Mouse (Mus musculus): ENCODE results near the gene Arap1. TPM values are rescaled to one million over a fixed set of nuclear protein-coding genes. Genes with fewer than 3 reads are reported as not detected.

Arap1 gene
- polyA plus RNA-seq, 1 experiment from 2014 or later: 6.2 TPM

DNA sequence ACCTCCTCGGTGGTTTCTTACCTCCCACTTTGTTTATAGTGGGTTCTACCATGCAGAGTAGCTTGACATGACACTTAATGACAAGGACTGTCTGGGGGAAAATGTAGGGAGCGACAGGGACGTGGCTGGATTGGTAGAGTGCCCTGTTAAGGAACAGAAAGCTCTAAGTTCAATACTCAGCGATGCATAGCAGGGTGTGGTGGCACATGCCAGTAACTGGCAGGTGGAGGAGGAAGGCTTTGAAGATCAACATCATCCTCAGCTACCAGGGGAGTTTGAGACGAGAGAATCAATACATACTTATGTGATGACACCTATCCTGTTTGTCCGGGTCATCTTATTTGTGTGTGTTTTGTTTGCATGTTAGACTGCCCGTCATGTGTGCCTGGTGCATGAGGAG lies 21.8 kb downstream of the Arap1 start:
- Histone ChIP-seq H3K27ac (no peak overlapping the region), H3K4me3 (replicated peaks) (no peak overlapping the region), H3K4me2 (replicated peaks) (no peak overlapping the region), H3K4me1 (replicated peaks) (0 out of 2 replicates have a peak, but pooled peaks cover 4% of the 10 kb centered on the region), H3K9me3 (no peaks in the 10 kb centered on the region), H3K27me3 (no peaks in the 10 kb centered on the region), H3K9ac (replicated peaks) (no peak overlapping the region), H3K36me3 (no peaks in the 10 kb centered on the region)
- WGBS: 82% methylated on average over 7 of the region's 7 CpGs
- ATAC-seq: no peak

DNA sequence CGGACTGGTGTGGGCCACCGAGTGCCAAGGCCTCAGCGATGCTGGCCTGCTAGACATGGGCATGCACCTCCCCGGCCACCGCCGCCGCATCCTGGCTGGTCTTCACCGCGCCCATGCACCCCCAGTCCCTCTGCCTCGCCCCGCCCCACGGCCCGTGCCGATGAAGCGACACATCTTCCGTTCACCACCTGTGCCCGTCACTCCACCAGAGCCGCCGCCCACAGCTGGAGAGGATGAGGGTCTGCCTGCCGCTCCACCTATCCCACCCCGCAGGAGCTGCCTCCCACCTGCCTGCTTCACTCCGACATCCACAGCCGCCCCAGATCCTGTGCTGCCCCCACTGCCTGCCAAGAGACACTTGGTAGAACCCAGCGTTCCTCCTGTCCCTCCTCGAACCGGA lies 25.2 kb downstream of the Arap1 start:
- peaks cover 11% of the 10 kb centered on the region for H3K4me1 ChIP-seq (replicated peaks)
- no peaks in the 10 kb centered on the region for H3K9me3 ChIP-seq
- H3K36me3 ChIP-seq: no peaks in the 10 kb centered on the region
- no peak overlapping the region for H3K4me2 ChIP-seq (replicated peaks)
- ATAC-seq: peak; percentile 29; the same call in 1 of the 2 replicates
- no peak overlapping the region for H3K4me3 ChIP-seq (replicated peaks)
- 89% methylated on average over 26 of the region's 26 CpGs for WGBS
- no peak overlapping the region for H3K27ac ChIP-seq
- no peak overlapping the region for H3K9ac ChIP-seq (replicated peaks)
- no peaks in the 10 kb centered on the region for H3K27me3 ChIP-seq

DNA sequence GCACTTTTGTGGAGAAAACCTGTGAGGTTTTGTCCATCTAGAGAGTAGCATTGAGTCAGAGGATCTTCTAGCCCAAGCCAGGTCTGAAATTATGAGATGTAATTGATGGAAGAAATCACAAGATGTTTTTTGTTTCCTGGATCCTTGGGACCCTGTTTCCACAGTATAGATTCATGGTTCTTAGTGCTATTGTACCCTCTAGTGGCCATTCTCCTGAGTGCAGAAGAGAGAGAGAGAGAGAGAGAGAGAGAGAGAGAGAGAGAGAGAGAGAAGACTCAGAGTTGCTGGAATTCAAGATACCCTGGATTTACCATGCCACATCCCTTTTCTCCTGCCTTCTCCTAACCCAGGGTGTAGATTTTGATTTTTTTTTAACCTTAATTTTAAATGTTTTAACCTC lies 26.3 kb downstream of the Arap1 start:
- no peak overlapping the region for H3K4me3 ChIP-seq (replicated peaks)
- no peaks in the 10 kb centered on the region for H3K27me3 ChIP-seq
- no peak overlapping the region for H3K4me2 ChIP-seq (replicated peaks)
- ATAC-seq: peak; percentile 81
- no peak overlapping the region for H3K9ac ChIP-seq (replicated peaks)
- H3K27ac ChIP-seq: no peak overlapping the region
- H3K36me3 ChIP-seq: no peaks in the 10 kb centered on the region
- peaks cover 14% of the 10 kb centered on the region for H3K4me1 ChIP-seq (replicated peaks)
- no peaks in the 10 kb centered on the region for H3K9me3 ChIP-seq

DNA sequence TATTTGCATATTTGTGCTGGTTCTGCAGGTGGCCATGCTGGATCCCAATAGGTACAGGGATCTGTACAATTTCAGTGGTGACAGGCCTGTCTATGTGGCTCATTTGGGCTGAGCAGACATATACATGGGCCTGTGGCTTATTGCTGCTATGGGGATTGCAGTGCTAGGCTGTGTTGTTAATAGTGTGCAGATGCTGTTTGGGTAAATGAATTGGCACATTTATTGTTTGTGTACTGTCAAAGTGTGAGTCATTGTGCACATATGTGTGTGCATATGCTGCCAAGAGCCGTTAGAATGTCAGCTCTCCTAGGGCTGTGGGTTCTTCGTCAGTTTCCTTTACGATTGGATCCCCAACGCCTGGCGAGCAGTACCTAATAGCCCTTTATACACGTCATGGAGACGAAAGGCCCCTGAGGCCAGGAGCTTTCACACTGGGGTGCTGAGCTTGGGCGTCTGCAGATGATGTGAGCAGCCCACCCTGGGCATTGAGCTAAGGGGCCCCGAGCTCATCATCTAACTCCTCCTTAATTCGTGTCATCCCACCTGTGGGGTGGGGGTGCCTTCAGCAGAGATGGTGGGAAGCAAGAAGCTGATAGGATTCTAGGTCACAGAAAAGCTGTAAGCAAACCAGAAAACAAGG lies 29.0 kb downstream of the Arap1 start:
- Histone ChIP-seq H3K4me2 (replicated peaks) (no peak overlapping the region), H3K4me1 (replicated peaks) (peaks cover 14% of the 10 kb centered on the region), H3K9me3 (no peaks in the 10 kb centered on the region), H3K9ac (replicated peaks) (no peak overlapping the region), H3K36me3 (no peaks in the 10 kb centered on the region), H3K27ac (no peak overlapping the region), H3K27me3 (no peaks in the 10 kb centered on the region), H3K4me3 (replicated peaks) (no peak overlapping the region)
- WGBS: 77% methylated on average over 10 of the region's 10 CpGs
- no peak for ATAC-seq

DNA sequence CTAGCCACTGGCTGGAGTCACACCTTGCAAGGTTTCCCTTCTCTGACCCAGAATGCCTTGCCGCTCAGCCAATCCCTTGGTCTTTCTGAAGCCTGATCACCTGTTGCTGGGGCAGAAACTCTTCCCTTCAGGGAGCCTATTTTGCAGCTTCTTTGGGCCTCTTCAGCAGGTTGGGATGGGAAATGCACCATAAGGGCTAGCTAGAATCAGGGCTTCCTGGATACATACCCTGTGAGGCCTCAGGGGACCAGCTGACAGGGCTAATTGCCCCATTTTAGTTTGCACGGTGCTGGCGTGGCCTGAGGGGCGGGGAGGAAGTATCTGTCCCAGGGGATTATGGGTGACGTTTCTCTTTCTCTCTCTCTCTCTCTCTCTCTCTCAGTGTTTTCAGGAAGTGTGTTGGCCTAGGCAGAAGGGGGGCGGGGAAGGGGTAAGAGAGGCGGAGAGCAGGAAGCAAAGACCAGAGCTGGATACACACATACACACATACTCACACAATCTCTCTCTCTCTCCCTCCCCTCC lies 29.9 kb downstream of the Arap1 start:
- no peak overlapping the region for H3K9ac ChIP-seq (replicated peaks)
- ATAC-seq: peak; percentile 41; the same call in 1 of the 2 replicates
- WGBS: 30% methylated on average over 7 of the region's 7 CpGs

DNA sequence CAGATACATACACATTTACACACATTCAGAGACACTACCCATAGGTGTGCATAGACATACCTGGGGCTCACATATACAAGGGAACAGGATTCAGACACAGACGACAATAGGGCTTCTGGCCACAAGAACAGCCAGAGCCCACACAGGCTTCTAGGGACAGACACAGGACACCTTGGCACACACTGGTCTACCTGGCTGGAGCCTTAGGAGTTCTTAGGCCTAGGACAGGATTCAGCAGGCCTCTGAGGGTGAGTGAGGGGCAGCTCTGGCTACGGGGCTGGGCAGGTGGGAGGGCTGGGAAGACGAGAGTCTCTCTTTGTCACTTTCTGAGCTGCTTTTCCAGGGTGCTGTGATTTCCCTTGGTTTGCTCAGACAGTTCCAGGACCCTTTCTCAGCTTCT lies 30.4 kb downstream of the Arap1 start:
- Histone ChIP-seq H3K9ac (replicated peaks) (no peak overlapping the region), H3K9me3 (no peaks in the 10 kb centered on the region), H3K4me1 (replicated peaks) (peaks cover 14% of the 10 kb centered on the region), H3K27ac (no peak overlapping the region), H3K27me3 (no peaks in the 10 kb centered on the region), H3K36me3 (no peaks in the 10 kb centered on the region), H3K4me2 (replicated peaks) (peak overlapping the region; percentile 1; the same call in 1 of the 2 replicates), H3K4me3 (replicated peaks) (no peak overlapping the region)
- 53% methylated on average over 3 of the region's 3 CpGs for WGBS
- no peak for ATAC-seq

More for the DNA sequence above, 29.9 kb downstream of the Arap1 start:
- Histone ChIP-seq H3K4me3 (replicated peaks) (no peak overlapping the region), H3K27me3 (no peaks in the 10 kb centered on the region), H3K27ac (no peak overlapping the region), H3K9me3 (no peaks in the 10 kb centered on the region), H3K4me1 (replicated peaks) (peaks cover 14% of the 10 kb centered on the region), H3K36me3 (no peaks in the 10 kb centered on the region), H3K4me2 (replicated peaks) (peak overlapping the region; percentile 1; the same call in 1 of the 2 replicates)

DNA sequence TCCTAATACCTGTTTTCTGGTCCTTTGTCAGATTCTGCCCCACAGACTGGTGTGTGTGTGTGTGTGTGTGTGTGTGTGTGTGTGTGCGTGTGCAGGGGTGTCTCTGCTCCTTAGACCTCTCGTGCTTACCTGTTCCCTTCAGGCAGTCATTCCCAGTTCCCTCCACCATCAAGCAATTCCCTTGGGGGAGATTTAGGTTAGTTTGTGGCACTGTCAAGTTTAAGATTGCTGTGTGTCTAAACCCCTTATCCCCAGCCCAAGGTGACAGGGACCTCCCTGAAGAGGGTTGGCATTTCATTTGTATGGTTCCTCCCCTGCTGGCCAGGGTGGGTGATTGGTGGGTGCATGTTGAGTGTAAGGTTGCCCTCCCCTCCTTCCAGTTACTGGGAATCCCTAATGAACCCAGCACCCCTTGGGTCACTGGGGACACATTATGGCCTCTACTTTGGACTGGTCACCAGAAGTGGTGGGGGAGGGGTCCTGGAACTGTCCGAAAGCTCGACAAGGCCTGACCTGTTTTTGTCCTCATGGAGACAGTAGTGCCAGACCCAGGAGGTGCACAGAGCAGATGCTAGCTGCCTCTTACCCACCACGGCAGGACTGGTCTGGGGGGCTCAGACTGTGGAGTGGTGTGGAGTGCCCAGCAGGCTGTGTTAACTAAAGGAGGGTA lies 31.1 kb downstream of the Arap1 start:
- Histone ChIP-seq H3K9ac (replicated peaks) (no peak overlapping the region), H3K4me1 (replicated peaks) (peaks cover 12% of the 10 kb centered on the region), H3K4me3 (replicated peaks) (no peak overlapping the region), H3K9me3 (no peaks in the 10 kb centered on the region), H3K36me3 (no peaks in the 10 kb centered on the region), H3K27me3 (no peaks in the 10 kb centered on the region), H3K4me2 (replicated peaks) (0 out of 2 replicates have a peak overlapping the region, but pooled peaks have one; percentile 1), H3K27ac (no peak overlapping the region)
- no peak for ATAC-seq
- WGBS: 70% methylated on average over 5 of the region's 5 CpGs

DNA sequence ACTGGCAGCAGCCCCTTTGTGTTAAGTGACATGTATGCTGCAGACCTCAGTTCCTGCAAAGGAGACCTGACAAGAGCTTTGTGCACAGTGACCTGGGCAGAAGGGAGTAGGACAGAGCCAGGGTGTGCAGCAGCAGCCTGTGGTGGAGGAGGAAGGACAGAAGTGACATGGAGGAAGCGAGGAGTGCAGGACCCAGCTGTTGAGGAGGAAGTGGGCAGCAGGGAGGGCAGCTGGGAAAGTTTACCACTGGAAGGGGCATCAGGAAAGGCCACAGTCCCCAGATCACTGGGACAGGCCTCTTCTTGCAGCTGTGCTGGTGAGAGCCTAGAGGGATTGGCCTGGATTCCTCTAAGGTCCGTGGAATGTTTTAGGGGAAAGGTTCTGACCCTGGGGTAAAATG lies 31.9 kb downstream of the Arap1 start:
- no peak for ATAC-seq
- 91% methylated on average over 2 of the region's 2 CpGs for WGBS

DNA sequence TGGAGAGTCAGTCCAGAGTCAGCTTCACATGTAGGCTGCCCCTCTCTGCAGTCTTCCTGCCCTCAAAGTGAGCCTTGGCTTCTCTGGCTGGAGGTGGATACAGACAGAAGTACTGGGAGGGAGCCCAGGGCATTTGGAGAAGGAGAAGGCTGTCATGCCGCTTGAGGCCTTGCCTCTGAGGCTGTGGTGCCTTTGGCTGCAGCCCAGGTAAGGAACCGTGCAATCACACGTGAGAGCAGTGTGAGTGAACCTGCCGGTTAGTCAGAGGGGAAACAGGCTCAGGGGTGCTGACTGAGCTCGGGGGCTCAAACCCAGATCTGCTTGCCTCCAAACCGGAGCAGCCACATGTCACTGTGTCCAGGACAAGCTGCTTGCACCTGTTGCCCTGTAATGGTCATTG lies 33.6 kb downstream of the Arap1 start:
- Histone ChIP-seq H3K36me3 (no peaks in the 10 kb centered on the region), H3K4me3 (replicated peaks) (no peak overlapping the region), H3K9me3 (no peaks in the 10 kb centered on the region), H3K27ac (no peak overlapping the region), H3K4me1 (replicated peaks) (peaks cover 18% of the 10 kb centered on the region), H3K9ac (replicated peaks) (no peak overlapping the region), H3K4me2 (replicated peaks) (no peak overlapping the region), H3K27me3 (no peaks in the 10 kb centered on the region)
- ATAC-seq: no peak
- WGBS: 82% methylated on average over 6 of the region's 6 CpGs

More for the DNA sequence above, 31.9 kb downstream of the Arap1 start:
- Histone ChIP-seq H3K27me3 (no peaks in the 10 kb centered on the region), H3K9me3 (no peaks in the 10 kb centered on the region), H3K36me3 (no peaks in the 10 kb centered on the region), H3K27ac (no peak overlapping the region), H3K9ac (replicated peaks) (no peak overlapping the region), H3K4me1 (replicated peaks) (peaks cover 11% of the 10 kb centered on the region), H3K4me3 (replicated peaks) (no peak overlapping the region), H3K4me2 (replicated peaks) (no peak overlapping the region)

DNA sequence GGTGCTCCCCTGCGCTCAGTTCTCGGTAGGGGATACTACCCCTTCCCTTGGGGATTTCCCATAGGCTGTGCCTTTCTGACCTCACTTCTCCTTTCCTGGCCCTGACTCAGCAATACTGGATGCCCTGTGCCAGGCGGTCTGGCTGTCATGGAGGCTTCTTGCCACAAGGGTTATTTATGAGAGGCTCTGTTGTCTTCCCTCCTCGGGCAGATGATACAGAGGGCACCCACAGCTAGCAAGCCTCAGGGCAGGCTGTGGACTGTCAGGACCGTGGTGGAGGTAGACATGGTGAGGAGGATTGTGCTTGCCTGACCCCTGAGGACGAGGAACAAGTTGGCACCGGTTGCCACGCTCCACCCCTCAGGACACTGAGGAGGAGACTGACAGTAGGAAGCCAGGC lies 34.5 kb downstream of the Arap1 start:
- ATAC-seq: no peak
- H3K36me3 ChIP-seq: no peaks in the 10 kb centered on the region
- H3K4me3 ChIP-seq (replicated peaks): no peak overlapping the region
- H3K27me3 ChIP-seq: no peaks in the 10 kb centered on the region
- 76% methylated on average over 8 of the region's 8 CpGs for WGBS
- peaks cover 18% of the 10 kb centered on the region for H3K4me1 ChIP-seq (replicated peaks)
- no peak overlapping the region for H3K4me2 ChIP-seq (replicated peaks)
- H3K9me3 ChIP-seq: no peaks in the 10 kb centered on the region
- no peak overlapping the region for H3K27ac ChIP-seq
- H3K9ac ChIP-seq (replicated peaks): no peak overlapping the region

DNA sequence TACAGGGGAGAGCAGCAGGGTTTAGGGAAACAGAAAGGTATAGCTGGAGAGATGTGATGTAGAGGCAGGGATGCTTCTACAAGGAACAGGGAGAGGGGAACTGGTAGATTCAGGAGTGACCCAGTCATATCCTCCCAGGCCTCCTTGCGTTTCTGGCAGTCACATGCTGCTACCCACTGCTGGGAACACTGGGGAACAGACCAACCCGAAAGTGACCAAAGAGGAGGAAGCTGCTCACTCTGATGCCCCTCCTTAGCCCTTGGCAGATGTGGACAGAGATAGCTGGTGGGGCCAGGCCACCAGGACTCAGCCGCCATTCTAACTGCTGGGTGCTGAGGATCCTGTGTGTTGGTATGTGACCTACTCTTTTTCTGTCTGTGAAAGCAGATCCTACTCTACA lies 35.9 kb downstream of the Arap1 start:
- Histone ChIP-seq H3K4me2 (replicated peaks) (no peak overlapping the region), H3K36me3 (no peaks in the 10 kb centered on the region), H3K4me3 (replicated peaks) (no peak overlapping the region), H3K9me3 (no peaks in the 10 kb centered on the region), H3K4me1 (replicated peaks) (0 out of 2 replicates have a peak, but pooled peaks cover 7% of the 10 kb centered on the region), H3K27me3 (no peaks in the 10 kb centered on the region), H3K9ac (replicated peaks) (no peak overlapping the region), H3K27ac (no peak overlapping the region)
- WGBS: 74% methylated on average over 3 of the region's 3 CpGs
- no peak for ATAC-seq

DNA sequence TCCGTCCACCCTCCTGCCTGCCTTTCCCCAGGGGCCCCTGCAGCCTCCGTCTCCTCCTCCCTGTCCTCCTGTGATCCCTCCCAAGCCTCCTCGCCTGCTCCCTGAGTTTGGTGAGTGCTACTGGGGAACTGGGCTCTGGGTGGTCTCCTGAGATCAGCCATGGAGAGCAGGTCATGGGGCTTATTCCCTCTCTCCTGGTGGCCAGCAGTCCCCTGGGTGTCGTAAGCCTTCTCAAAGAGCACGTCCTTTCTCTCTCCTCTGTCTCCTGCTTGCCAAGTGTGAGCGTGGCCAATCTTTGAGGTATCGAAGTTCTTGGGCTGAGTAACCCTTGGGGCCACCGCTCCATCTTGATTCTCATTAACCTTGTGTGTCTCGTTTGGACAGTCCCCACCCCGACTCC lies 37.1 kb downstream of the Arap1 start:
- Histone ChIP-seq H3K9me3 (no peaks in the 10 kb centered on the region), H3K4me3 (replicated peaks) (no peak overlapping the region), H3K27ac (no peak overlapping the region), H3K9ac (replicated peaks) (no peak overlapping the region), H3K36me3 (no peaks in the 10 kb centered on the region), H3K4me1 (replicated peaks) (0 out of 2 replicates have a peak, but pooled peaks cover 7% of the 10 kb centered on the region), H3K27me3 (no peaks in the 10 kb centered on the region), H3K4me2 (replicated peaks) (no peak overlapping the region)
- 67% methylated on average over 10 of the region's 10 CpGs for WGBS
- no peak for ATAC-seq
